Mouse (Mus musculus) embryonic fibroblast, embryonic 13.5 days (primary cell): ENCODE data around the gene Hip1r.

Experiments used
- CTCF ChIP-seq: IDR thresholded peaks from 2 replicates; pipeline ENCODE4 v1.5.1; 2011; ENCODE audit warnings: mild to moderate bottlenecking, control low read depth, low read length, moderate library complexity, borderline replicate concordance; ENCODE audit not compliant: insufficient read depth
- POLR2A ChIP-seq: IDR thresholded peaks from 2 replicates; pipeline ENCODE4 v1.6.1; 2011; ENCODE audit warnings: low read depth, mild to moderate bottlenecking, control low read depth, low read length, moderate library complexity

DNA sequence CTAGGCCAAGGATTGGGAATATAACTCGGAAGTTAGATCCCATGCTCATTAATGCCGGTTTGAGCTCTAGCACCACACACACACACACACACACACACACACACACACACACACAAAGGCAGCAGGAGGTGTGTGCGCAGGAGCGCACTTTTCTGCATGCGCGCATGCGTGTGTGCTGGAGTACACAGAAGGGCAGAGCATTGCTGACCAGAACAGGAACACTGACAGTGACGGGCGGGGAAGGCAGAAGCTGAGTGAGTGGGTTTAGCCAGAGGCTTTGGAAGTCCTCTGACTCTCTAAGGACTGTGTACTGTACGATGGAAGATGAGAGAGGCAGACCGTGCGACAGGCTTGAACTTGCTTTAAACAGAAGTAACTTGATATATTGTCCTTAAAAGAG lies 39.9 kb upstream of the Hip1r start:
- TF ChIP-seq POLR2A (no peak), CTCF (no peak)
